Mouse (Mus musculus): ENCODE data around the gene Ddx3x. TPM values are rescaled to one million over a fixed set of nuclear protein-coding genes. Genes with fewer than 3 reads are reported as not detected.
A peak's percentile ranks its signal among the peaks of the same experiment; 100 is the strongest.
"Not testable (repeated sequence)": the region's sequence is repeated elsewhere in the genome, so short reads cannot be mapped to it uniquely, and the experiment has no call there.

Ddx3x gene
- 142 and 147 TPM in 2 replicates for polyA plus RNA-seq (2015; fragmentation: Nextera tagmentation; extraction: Ambion mirVana)

DNA sequence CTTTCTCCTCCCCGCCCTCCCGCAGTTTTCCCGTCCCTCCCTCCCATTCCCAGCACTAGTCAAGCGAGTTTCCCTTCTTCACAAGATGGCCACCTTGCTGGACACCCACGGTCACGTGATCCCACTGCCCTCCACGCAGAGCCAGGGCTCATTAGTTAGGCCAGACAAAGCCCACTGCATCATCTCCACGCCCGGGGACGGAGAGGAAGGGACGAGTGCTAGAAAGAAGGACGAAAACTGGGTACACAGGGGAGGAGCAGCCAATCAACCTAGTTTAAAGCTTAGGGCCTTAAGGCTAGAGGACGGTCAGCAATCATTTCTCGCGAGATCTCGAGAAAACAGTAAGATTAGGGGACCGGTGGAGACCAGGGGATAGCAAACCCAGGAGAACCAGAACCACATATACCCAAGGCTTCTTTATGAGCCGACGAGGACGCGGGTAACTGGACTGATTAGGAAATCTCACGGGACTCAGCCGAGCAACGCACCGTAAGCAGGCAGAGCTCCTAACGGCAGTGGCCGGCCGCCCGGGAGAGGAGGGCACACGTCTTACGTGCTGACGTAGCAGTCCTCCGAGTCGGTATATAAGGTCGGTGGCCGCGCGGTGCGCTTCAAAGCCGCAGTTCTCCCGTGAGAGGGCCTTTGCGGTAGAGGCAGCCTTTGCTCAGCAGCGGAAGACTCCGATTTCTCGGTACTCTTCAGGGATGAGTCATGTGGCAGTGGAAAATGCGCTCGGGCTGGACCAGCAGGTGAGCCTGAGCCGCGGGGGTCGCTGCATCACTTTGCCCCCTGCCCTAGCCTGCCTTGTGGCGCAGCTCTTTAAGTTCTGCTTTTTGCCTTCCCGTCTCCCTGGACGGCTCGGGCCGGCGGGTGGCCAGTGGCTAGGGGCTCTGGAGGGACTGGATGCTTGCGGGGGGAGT lies at the start of gene Ddx3x:
Gene Ddx3x (plus strand): TSS at position 562 of the 920 bp plus-strand sequence.
- peak within 1 kb of the TSS; percentile 71 for H3K4me2 ChIP-seq
- peaks cover 4% of the 10 kb centered on the region; the same call in 1 of the 2 replicates for H3K27me3 ChIP-seq
- under 1% methylated on average over 57 of the region's 57 CpGs for WGBS
- H3K9me3 ChIP-seq = no peaks in the 10 kb centered on the region
- peaks cover 11% of the 10 kb centered on the region for H3K36me3 ChIP-seq
- peaks cover 6% of the 10 kb centered on the region; the same call in 1 of the 2 replicates for H3K4me1 ChIP-seq
- ATAC-seq (ENCODE audit: insufficient number of reproducible peaks, insufficient read depth, low FRiP score, low TSS enrichment, low read depth) = peak; percentile 91
- peak within 1 kb of the TSS; percentile 98 for H3K9ac ChIP-seq
- peak within 1 kb of the TSS; percentile 77 for H3K4me3 ChIP-seq
- H3K27ac ChIP-seq = peak within 1 kb of the TSS; percentile 99

DNA sequence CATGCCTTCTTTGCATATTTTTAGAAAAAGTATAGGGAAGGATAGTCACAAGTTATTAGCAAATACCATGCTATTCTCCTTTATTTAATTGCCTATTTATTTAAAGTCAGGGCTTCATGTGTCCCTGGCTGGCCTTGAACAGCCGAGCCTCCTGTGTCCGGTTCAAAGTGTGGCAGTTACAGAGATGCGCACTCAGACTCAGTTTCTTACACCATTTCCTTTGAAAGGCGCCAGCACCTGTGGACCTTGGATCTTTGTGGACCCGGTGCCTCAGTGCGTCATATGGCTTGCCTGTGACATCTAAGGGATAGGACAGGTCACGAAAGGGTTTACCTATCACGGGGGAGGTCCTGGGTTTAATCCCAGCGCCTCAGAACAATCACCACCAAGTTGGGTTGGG lies 49.5 kb upstream of the Ddx3x start:
- Histone ChIP-seq H3K27ac (peak overlapping the region; percentile 83), H3K4me2 (peak overlapping the region; percentile 56), H3K27me3 (peaks cover 7% of the 10 kb centered on the region), H3K4me1 (0 out of 2 replicates have a peak, but pooled peaks cover 7% of the 10 kb centered on the region), H3K9ac (peak overlapping the region; percentile 55), H3K4me3 (peak overlapping the region; percentile 43), H3K36me3 (no peaks in the 10 kb centered on the region), H3K9me3 (no peaks in the 10 kb centered on the region)
- 37% methylated on average over 9 of the region's 9 CpGs for WGBS
- ATAC-seq (ENCODE audit: insufficient number of reproducible peaks, insufficient read depth, low FRiP score, low TSS enrichment, low read depth) = no peak

DNA sequence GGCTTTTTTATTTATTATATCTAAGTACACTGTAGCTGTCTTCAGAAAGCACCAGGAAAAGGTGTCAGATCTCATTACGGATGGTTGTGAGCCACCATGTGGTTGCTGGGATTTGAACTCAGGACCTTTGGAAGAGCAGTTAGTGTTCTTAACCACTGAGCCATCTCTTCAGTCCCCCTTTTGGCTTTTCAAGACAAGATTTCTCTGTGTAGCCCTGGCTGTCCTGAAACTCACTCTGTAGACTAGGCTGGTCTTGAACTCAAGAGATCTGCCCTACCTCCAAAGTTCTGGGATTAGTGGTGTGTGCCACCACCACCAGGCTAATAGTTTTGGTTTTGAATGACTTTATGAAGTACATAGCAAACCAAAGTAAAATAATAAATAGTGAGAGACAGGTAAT lies 47.9 kb upstream of the Ddx3x start:
- peaks cover 12% of the 10 kb centered on the region for H3K27me3 ChIP-seq
- H3K4me2 ChIP-seq; H3K9ac ChIP-seq; H3K9me3 ChIP-seq; ATAC-seq (ENCODE audit: insufficient number of reproducible peaks, insufficient read depth, low FRiP score, low TSS enrichment, low read depth); H3K4me1 ChIP-seq; H3K4me3 ChIP-seq; H3K27ac ChIP-seq; H3K36me3 ChIP-seq: not testable (repeated sequence)
- 97% methylated on average over 1 of the region's 1 CpGs for WGBS

DNA sequence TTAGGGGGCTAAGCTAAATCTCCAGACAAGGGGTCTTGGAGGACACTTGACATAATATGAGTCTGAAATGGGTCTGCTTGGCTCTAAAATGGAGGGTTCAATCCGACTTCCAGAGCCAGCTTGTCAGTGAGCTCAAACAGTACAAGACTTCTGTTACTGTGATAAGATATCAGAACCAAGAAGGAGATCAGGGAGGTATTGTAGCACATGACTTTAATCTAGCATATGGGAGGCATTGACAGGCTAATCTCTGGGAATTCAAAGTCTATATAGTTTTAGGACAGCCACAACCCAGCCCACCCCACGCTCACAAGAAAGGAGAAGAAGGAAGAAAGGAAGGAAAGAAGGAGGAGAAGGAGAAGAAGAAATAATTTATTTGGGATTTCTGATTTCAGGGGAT lies 47.1 kb upstream of the Ddx3x start:
- H3K9ac ChIP-seq = no peak overlapping the region
- H3K4me3 ChIP-seq = no peak overlapping the region
- H3K4me1 ChIP-seq = 0 out of 2 replicates have a peak, but pooled peaks cover 9% of the 10 kb centered on the region
- H3K9me3 ChIP-seq = no peaks in the 10 kb centered on the region
- H3K4me2 ChIP-seq = no peak overlapping the region
- H3K27me3 ChIP-seq = peaks cover 20% of the 10 kb centered on the region
- no peak for ATAC-seq (ENCODE audit: insufficient number of reproducible peaks, insufficient read depth, low FRiP score, low TSS enrichment, low read depth)
- 76% methylated on average over 2 of the region's 2 CpGs for WGBS
- no peaks in the 10 kb centered on the region for H3K36me3 ChIP-seq
- no peak overlapping the region for H3K27ac ChIP-seq

GRCm38 (mm10) chrX:13234709-13235108 lies 46.1 kb upstream of the Ddx3x start:
- Histone ChIP-seq H3K27me3 (peaks cover 30% of the 10 kb centered on the region), H3K27ac (no peak overlapping the region)
- 50% methylated on average over 4 of the region's 4 CpGs for WGBS

GRCm38 (mm10) chrX:13236100-13236568 lies 44.6 kb upstream of the Ddx3x start:
- Histone ChIP-seq H3K36me3 (no peaks in the 10 kb centered on the region), H3K4me1 (peaks cover 13% of the 10 kb centered on the region; the same call in 1 of the 2 replicates), H3K9ac (no peak overlapping the region), H3K4me3 (no peak overlapping the region), H3K27me3 (peaks cover 41% of the 10 kb centered on the region), H3K9me3 (no peaks in the 10 kb centered on the region), H3K4me2 (no peak overlapping the region), H3K27ac (peak overlapping the region; percentile 84)
- 50% methylated on average over 2 of the region's 2 CpGs for WGBS
- 0 out of 2 replicates have a peak, but pooled peaks have one; percentile 64 for ATAC-seq (ENCODE audit: insufficient number of reproducible peaks, insufficient read depth, low FRiP score, low TSS enrichment, low read depth)

More at GRCm38 (mm10) chrX:13234709-13235108, 46.1 kb upstream of the Ddx3x start:
- Histone ChIP-seq H3K9ac (no peak overlapping the region), H3K9me3 (no peaks in the 10 kb centered on the region), H3K4me1 (0 out of 2 replicates have a peak, but pooled peaks cover 9% of the 10 kb centered on the region), H3K4me2 (no peak overlapping the region), H3K4me3 (no peak overlapping the region), H3K36me3 (no peaks in the 10 kb centered on the region)
- no peak for ATAC-seq (ENCODE audit: insufficient number of reproducible peaks, insufficient read depth, low FRiP score, low TSS enrichment, low read depth)

GRCm38 (mm10) chrX:13239455-13239854 lies 41.3 kb upstream of the Ddx3x start:
- WGBS = 83% methylated on average over 6 of the region's 6 CpGs
- H3K4me3 ChIP-seq = no peak overlapping the region
- H3K27me3 ChIP-seq = peaks cover 54% of the 10 kb centered on the region
- H3K27ac ChIP-seq = no peak overlapping the region
- no peak for ATAC-seq (ENCODE audit: insufficient number of reproducible peaks, insufficient read depth, low FRiP score, low TSS enrichment, low read depth)
- H3K4me1 ChIP-seq = peaks cover 15% of the 10 kb centered on the region; the same call in 1 of the 2 replicates
- no peaks in the 10 kb centered on the region for H3K9me3 ChIP-seq
- H3K4me2 ChIP-seq = no peak overlapping the region
- no peaks in the 10 kb centered on the region for H3K36me3 ChIP-seq
- H3K9ac ChIP-seq = no peak overlapping the region

GRCm38 (mm10) chrX:13240646-13241425 lies 39.9 kb upstream of the Ddx3x start:
- H3K27me3 ChIP-seq = peaks cover 66% of the 10 kb centered on the region
- 24% methylated on average over 11 of the region's 11 CpGs for WGBS

GRCm38 (mm10) chrX:13241426-13242319 lies 39.1 kb upstream of the Ddx3x start:
- Histone ChIP-seq H3K36me3 (no peaks in the 10 kb centered on the region), H3K27ac (peak overlapping the region; percentile 99), H3K9ac (peak overlapping the region; percentile 71), H3K9me3 (no peaks in the 10 kb centered on the region), H3K4me1 (peaks cover 15% of the 10 kb centered on the region; the same call in 1 of the 2 replicates), H3K4me2 (peak overlapping the region; percentile 61), H3K27me3 (peaks cover 66% of the 10 kb centered on the region), H3K4me3 (peak overlapping the region; percentile 39)
- 16% methylated on average over 21 of the region's 21 CpGs for WGBS
- ATAC-seq (ENCODE audit: insufficient number of reproducible peaks, insufficient read depth, low FRiP score, low TSS enrichment, low read depth) = no peak

More at GRCm38 (mm10) chrX:13240646-13241425, 39.9 kb upstream of the Ddx3x start:
- H3K27ac ChIP-seq = peak overlapping the region; percentile 99
- H3K4me3 ChIP-seq = 0 out of 2 replicates have a peak overlapping the region, but pooled peaks have one; percentile 39
- H3K36me3 ChIP-seq = no peaks in the 10 kb centered on the region
- no peaks in the 10 kb centered on the region for H3K9me3 ChIP-seq
- H3K9ac ChIP-seq = no peak overlapping the region; the same call in 1 of the 2 replicates
- H3K4me1 ChIP-seq = peaks cover 20% of the 10 kb centered on the region; the same call in 1 of the 2 replicates
- peak overlapping the region; percentile 61 for H3K4me2 ChIP-seq
- ATAC-seq (ENCODE audit: insufficient number of reproducible peaks, insufficient read depth, low FRiP score, low TSS enrichment, low read depth) = no peak

GRCm38 (mm10) chrX:13242320-13243096 lies 38.3 kb upstream of the Ddx3x start:
- Histone ChIP-seq H3K27me3 (peaks cover 65% of the 10 kb centered on the region), H3K4me2 (peak overlapping the region; percentile 61), H3K9me3 (no peaks in the 10 kb centered on the region), H3K4me3 (peak overlapping the region; percentile 39), H3K4me1 (peaks cover 15% of the 10 kb centered on the region; the same call in 1 of the 2 replicates), H3K27ac (peak overlapping the region; percentile 99), H3K36me3 (no peaks in the 10 kb centered on the region), H3K9ac (peak overlapping the region; percentile 71)
- ATAC-seq (ENCODE audit: insufficient number of reproducible peaks, insufficient read depth, low FRiP score, low TSS enrichment, low read depth) = peak; percentile 94
- 11% methylated on average over 24 of the region's 24 CpGs for WGBS

Measured in embryonic facial prominence, embryonic 13.5 days (tissue).